Mouse (Mus musculus): ENCODE measurements at regions not wholly inside any gene's neighbourhood (a gene's known extent, or its start where the extent isn't known, plus 50 kb on each side); places are given as distances from the start of the nearest gene placed in this dataset.
A peak's percentile ranks its signal among the peaks of the same experiment; 100 is the strongest.
"Not testable (repeated sequence)": the region's sequence is repeated elsewhere in the genome, so short reads cannot be mapped to it uniquely, and the experiment has no call there.

DNA sequence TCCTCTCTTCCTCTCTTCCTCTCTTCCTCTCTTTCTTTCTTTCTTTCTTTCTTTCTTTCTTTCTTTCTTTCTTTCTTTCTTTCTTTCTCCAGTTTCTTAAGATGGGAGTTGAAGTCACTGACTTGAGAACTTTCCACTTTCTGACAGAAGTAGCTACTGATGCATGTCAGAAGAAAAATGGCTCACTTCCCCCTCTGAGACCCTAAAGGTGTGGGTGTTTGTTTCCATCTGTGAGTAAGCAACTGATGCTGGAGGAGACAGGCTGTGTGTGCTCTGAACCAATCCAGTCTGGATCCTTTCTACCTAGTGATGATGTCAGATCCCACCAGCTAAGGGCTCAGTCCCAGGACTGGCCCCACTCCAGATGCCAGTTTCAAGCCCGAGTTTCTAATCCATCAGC, 72.5 kb upstream of the Slc1a3 start:
- Histone ChIP-seq H3K36me3 (ENCODE audit: control insufficient read depth, insufficient read depth, low read length) (no peaks in the 10 kb centered on the region), H3K4me3 (ENCODE audit: low read length) (no peak overlapping the region), H3K9me3 (ENCODE audit: control insufficient read depth, low read length) (no peaks in the 10 kb centered on the region), H3K4me2 (ENCODE audit: low read depth, low read length) (no peak overlapping the region), H3K9ac (ENCODE audit: low read length) (no peak overlapping the region), H3K27ac (ENCODE audit: low read length) (no peak overlapping the region), H3K4me1 (replicated peaks; ENCODE audit: control insufficient read depth, insufficient read depth, low read length) (no peaks in the 10 kb centered on the region), H3K27me3 (ENCODE audit: control insufficient read depth, insufficient read depth, low read depth, low read length) (no peaks in the 10 kb centered on the region)
- WGBS = 47% methylated on average over 1 of the region's 1 CpGs
- ATAC-seq (ENCODE audit: low read depth) = no peak

DNA sequence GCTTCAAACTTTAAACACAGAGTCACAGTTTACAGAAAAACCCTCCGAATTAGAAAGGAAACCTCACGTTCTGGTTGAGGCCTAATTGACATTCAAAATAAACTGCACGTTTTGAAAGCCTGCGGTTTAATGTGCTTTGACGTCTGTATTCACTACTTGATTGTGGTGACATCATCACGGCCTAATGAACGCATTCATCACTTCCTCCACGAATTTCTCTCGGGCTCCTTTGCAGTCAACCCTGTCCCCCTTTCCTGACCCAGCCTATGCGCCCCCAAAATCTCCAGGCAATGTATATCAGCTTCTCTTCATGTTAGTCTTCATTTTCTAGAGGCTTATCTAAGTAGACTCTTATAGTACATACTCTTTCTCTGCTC, 71.6 kb upstream of the Slc1a3 start:
- no peaks in the 10 kb centered on the region for H3K36me3 ChIP-seq (ENCODE audit: control insufficient read depth, insufficient read depth, low read length)
- no peak overlapping the region for H3K4me3 ChIP-seq (ENCODE audit: low read length)
- no peaks in the 10 kb centered on the region for H3K9me3 ChIP-seq (ENCODE audit: control insufficient read depth, low read length)
- H3K9ac ChIP-seq (ENCODE audit: low read length) = no peak overlapping the region
- WGBS = 73% methylated on average over 10 of the region's 10 CpGs
- no peaks in the 10 kb centered on the region for H3K27me3 ChIP-seq (ENCODE audit: control insufficient read depth, insufficient read depth, low read depth, low read length)
- no peak for ATAC-seq (ENCODE audit: low read depth)
- H3K4me2 ChIP-seq (ENCODE audit: low read depth, low read length) = no peak overlapping the region
- H3K27ac ChIP-seq (ENCODE audit: low read length) = no peak overlapping the region
- H3K4me1 ChIP-seq (replicated peaks; ENCODE audit: control insufficient read depth, insufficient read depth, low read length) = no peaks in the 10 kb centered on the region

DNA sequence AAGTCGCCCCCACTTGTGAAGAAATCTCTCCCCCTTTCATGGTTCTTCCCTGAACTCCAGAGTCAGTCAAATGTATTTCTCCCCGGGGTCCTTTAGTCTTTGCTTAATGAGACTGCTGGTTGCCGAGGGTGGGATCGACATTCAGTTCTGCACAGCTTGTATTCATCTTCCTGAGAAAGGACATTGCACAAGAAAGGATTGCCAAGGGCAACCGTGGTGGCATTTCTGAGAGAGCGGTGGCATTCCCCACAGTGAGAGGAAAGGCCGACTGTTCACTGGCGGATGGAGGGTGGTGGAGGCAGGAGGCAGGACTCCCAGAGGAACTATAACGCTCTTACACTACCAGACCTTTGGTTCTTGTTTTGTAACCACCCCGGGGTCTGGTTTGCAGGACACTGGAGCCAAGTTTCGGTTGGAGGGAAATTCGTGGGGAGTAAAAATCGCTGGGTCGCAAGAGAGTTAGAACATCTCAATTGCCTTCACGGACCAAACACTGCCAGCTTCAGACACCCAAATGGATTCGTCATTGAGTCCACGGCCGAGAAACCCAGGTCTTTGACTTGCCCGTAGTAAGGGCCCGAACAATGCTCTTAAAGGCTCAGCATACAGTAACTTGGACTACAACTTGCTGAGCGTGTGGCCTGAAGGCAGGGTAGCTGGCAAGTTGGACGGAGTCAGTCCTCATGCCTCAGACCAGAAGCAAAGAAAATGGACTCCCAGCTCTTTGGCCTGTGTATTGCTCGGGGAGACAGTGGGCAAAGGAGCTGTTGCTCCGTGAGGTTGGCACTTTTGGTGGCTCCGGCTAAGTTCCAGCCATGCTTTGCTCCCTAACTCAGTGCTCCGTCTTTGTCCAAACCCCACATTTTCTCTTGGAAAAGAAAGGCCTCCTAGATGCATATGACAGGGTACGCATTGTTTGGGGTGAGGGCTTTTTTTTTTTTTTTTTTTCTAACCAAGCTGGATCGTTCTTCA, 70.9 kb upstream of the Slc1a3 start:
- Histone ChIP-seq H3K27ac (ENCODE audit: low read length) (no peak overlapping the region), H3K36me3 (ENCODE audit: control insufficient read depth, insufficient read depth, low read length) (no peaks in the 10 kb centered on the region), H3K9me3 (ENCODE audit: control insufficient read depth, low read length) (no peaks in the 10 kb centered on the region), H3K9ac (ENCODE audit: low read length) (no peak overlapping the region), H3K27me3 (ENCODE audit: control insufficient read depth, insufficient read depth, low read depth, low read length) (no peaks in the 10 kb centered on the region), H3K4me3 (ENCODE audit: low read length) (no peak overlapping the region), H3K4me2 (ENCODE audit: low read depth, low read length) (no peak overlapping the region), H3K4me1 (replicated peaks; ENCODE audit: control insufficient read depth, insufficient read depth, low read length) (no peaks in the 10 kb centered on the region)
- ATAC-seq (ENCODE audit: low read depth) = no peak
- WGBS = 91% methylated on average over 28 of the region's 28 CpGs

DNA sequence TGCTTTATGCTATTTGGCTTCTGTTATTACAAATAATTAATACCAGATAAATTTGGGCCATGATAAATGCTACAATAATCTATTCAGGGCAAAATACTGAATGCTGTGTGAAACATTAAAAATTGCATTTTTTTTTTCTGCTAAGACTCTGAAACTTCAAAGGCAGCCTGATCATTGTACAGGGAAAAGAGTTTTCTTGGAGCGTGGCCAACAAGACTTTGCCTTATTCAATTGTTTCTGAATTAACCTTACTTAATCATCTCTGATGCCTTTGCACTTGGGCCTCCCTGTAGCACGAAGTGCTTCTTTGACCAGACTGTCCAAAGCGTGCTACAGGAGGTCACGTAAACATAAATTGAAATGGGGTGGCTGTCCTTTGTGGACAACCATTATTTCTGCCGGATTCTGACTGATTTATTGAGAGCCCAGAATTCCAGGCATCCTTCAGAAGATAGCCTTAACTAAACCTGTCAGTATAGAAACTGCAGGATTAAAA, 69.9 kb upstream of the Slc1a3 start:
- H3K4me1 ChIP-seq (replicated peaks; ENCODE audit: control insufficient read depth, insufficient read depth, low read length) = no peaks in the 10 kb centered on the region
- no peak for ATAC-seq (ENCODE audit: low read depth)
- no peaks in the 10 kb centered on the region for H3K36me3 ChIP-seq (ENCODE audit: control insufficient read depth, insufficient read depth, low read length)
- H3K9me3 ChIP-seq (ENCODE audit: control insufficient read depth, low read length) = no peaks in the 10 kb centered on the region
- 43% methylated on average over 5 of the region's 5 CpGs for WGBS
- H3K4me2 ChIP-seq (ENCODE audit: low read depth, low read length) = no peak overlapping the region
- H3K9ac ChIP-seq (ENCODE audit: low read length) = no peak overlapping the region
- H3K27me3 ChIP-seq (ENCODE audit: control insufficient read depth, insufficient read depth, low read depth, low read length) = no peaks in the 10 kb centered on the region
- H3K4me3 ChIP-seq (ENCODE audit: low read length) = no peak overlapping the region
- no peak overlapping the region for H3K27ac ChIP-seq (ENCODE audit: low read length)

DNA sequence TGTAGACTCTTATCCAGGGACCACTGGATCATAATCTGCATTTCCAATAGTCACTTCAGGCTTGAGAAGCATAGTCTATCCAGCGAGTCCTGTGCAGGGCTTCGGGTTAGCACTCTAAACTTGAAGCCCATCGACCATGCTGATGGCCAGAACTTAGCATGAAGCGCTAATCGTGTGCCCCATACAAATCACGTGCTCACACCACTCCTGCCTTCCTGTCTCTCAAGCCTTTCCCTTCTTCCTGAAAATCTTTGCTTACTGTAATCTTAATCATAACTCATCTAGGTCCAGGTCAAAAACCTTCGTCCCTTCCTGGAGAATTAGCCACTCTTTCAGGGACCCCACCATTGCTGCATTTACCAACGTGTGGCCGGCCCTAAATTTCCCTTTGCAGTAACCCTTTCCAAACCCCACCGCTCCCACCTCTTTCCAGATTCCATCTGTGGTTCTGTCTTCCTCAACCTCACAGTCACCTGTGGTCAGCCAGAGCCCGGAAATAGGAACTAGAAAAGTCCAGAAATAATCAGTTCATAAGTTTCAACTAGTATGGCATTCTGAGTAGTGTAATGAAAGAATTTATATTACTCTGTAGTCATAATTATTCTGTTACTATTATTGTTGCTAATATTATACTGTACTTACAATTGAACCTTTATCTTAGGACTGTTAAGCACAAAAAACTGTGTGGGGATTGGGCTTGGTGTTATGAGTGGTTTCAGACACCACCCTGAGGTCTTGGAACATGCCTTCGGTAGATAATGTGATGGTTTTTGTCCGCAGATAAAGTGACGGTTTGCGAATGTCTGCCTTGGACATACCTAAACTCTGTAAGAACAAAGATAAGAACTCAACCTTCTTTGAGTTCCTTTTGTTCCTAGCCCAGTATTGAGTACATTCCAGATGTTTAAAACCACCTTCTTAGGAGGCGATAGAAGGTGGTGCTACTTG, 57.3 kb upstream of the Slc1a3 start:
- Histone ChIP-seq H3K27ac (ENCODE audit: low read length) (no peak overlapping the region), H3K4me2 (ENCODE audit: low read depth, low read length) (no peak overlapping the region), H3K27me3 (ENCODE audit: control insufficient read depth, insufficient read depth, low read depth, low read length) (no peaks in the 10 kb centered on the region), H3K36me3 (ENCODE audit: control insufficient read depth, insufficient read depth, low read length) (no peaks in the 10 kb centered on the region), H3K9me3 (ENCODE audit: control insufficient read depth, low read length) (no peaks in the 10 kb centered on the region), H3K4me1 (replicated peaks; ENCODE audit: control insufficient read depth, insufficient read depth, low read length) (no peaks in the 10 kb centered on the region), H3K9ac (ENCODE audit: low read length) (no peak overlapping the region), H3K4me3 (ENCODE audit: low read length) (no peak overlapping the region)
- WGBS = 84% methylated on average over 16 of the region's 16 CpGs
- no peak for ATAC-seq (ENCODE audit: low read depth)

DNA sequence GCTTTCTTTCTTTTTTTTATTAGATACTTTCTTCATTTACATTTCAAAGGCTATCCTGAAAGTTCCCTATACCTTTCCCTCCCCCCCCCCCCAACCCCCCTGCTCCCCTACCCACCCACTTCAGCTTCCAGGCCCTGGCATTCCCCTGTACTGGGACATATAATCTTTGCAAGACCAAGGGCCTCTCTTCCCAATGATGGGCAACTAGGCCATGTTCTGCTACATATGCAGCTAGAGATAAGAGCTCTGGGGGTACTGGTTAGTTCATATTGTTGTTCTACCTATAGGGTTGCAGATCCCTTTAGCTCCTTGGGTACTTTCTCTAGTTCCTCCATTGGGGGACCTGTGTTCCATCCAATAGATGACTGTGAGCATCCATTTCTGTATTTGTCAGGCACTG, 55.6 kb upstream of the Slc1a3 start:
- H3K4me1 ChIP-seq (replicated peaks; ENCODE audit: control insufficient read depth, insufficient read depth, low read length); ATAC-seq (ENCODE audit: low read depth): not testable (repeated sequence)

DNA sequence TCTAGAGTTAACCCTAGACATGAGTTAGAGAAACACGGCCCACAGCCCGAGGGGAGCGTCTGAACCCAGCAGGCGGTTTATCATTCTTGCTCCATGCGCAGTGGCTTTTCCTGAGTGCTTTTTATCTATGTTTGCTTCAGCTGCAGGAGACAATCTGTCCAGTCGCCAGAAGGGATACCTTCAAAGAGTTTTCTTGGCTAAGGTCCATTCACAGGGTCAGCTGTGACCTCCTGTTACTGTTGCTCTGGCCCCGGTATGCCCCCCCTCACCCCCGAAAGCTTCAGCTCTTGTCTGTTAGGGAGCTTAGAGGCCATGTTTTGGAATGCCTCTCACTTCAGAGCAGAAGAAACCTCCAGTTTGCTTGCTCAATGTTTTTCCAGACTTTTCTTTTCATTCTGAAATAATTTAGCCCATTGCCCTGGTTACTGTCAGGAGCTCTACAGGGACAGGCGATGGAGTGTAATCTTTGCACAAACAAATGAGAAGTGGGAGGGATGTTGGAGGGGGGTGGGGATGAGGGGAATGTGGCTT, 51.2 kb upstream of the Slc1a3 start:
- Histone ChIP-seq H3K27me3 (ENCODE audit: control insufficient read depth, insufficient read depth, low read depth, low read length) (no peaks in the 10 kb centered on the region), H3K9me3 (ENCODE audit: control insufficient read depth, low read length) (no peaks in the 10 kb centered on the region), H3K4me3 (ENCODE audit: low read length) (no peak overlapping the region), H3K4me2 (ENCODE audit: low read depth, low read length) (no peak overlapping the region), H3K4me1 (replicated peaks; ENCODE audit: control insufficient read depth, insufficient read depth, low read length) (peaks cover 4% of the 10 kb centered on the region; the same call in 1 of the 2 replicates), H3K27ac (ENCODE audit: low read length) (no peak overlapping the region), H3K36me3 (ENCODE audit: control insufficient read depth, insufficient read depth, low read length) (no peaks in the 10 kb centered on the region), H3K9ac (ENCODE audit: low read length) (no peak overlapping the region)
- ATAC-seq (ENCODE audit: low read depth) = peak; percentile 74
- WGBS = 9% methylated on average over 9 of the region's 9 CpGs

More for the DNA sequence above, 55.6 kb upstream of the Slc1a3 start:
- not testable (repeated sequence) for H3K9ac ChIP-seq (ENCODE audit: low read length); H3K27me3 ChIP-seq (ENCODE audit: control insufficient read depth, insufficient read depth, low read depth, low read length); H3K4me3 ChIP-seq (ENCODE audit: low read length); H3K27ac ChIP-seq (ENCODE audit: low read length); H3K4me2 ChIP-seq (ENCODE audit: low read depth, low read length); H3K36me3 ChIP-seq (ENCODE audit: control insufficient read depth, insufficient read depth, low read length); H3K9me3 ChIP-seq (ENCODE audit: control insufficient read depth, low read length)

DNA sequence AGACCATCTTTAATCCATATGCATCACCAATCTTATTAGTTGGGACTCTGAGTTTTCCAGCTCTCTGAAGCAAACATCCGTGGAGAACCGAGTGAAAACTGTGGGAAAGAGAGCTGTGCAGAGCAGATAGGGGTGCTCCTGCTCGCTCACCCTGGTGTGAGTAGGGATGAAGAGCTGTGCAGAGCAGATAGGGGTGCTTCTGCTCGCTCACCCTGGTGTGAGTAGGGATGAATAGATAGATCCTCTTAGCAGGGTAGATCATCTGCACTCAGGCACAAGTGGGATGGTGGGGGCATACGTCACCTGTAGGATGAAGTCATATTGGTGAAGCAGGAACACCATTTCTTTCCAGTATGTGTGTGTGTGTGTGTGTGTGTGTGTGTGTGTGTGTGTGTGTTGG, 50.6 kb upstream of the Slc1a3 start:
- Histone ChIP-seq H3K4me3 (ENCODE audit: low read length) (no peak overlapping the region), H3K9ac (ENCODE audit: low read length) (no peak overlapping the region), H3K4me2 (ENCODE audit: low read depth, low read length) (no peak overlapping the region), H3K9me3 (ENCODE audit: control insufficient read depth, low read length) (no peaks in the 10 kb centered on the region), H3K27me3 (ENCODE audit: control insufficient read depth, insufficient read depth, low read depth, low read length) (no peaks in the 10 kb centered on the region), H3K36me3 (ENCODE audit: control insufficient read depth, insufficient read depth, low read length) (no peaks in the 10 kb centered on the region), H3K27ac (ENCODE audit: low read length) (no peak overlapping the region), H3K4me1 (replicated peaks; ENCODE audit: control insufficient read depth, insufficient read depth, low read length) (peaks cover 4% of the 10 kb centered on the region; the same call in 1 of the 2 replicates)
- WGBS = 69% methylated on average over 5 of the region's 5 CpGs
- ATAC-seq (ENCODE audit: low read depth) = no peak

Measured in lung, embryonic 16.5 days (tissue).